Mouse (Mus musculus) activated CD4-positive, CD25-positive, alpha-beta regulatory T cell, adult 4 months (primary cell): ENCODE results near the gene Dpysl5. TPM values are rescaled to one million over a fixed set of nuclear protein-coding genes. Genes with fewer than 3 reads are reported as not detected.

Source experiments
- ATAC-seq: one replicate; pipeline ENCODE4 v1.8.0; 2017
- polyA plus RNA-seq, 2 experiments: library from polyadenylated mRNA; unstranded; fragments of 100-300 nt; shearing (Covaris generic); gene quantifications; one replicate each; pipeline ENCODE4 v1.2.1; 2017

Dpysl5 gene
- polyA plus RNA-seq, 2 experiments from 2014 or later, result not detected

DNA sequence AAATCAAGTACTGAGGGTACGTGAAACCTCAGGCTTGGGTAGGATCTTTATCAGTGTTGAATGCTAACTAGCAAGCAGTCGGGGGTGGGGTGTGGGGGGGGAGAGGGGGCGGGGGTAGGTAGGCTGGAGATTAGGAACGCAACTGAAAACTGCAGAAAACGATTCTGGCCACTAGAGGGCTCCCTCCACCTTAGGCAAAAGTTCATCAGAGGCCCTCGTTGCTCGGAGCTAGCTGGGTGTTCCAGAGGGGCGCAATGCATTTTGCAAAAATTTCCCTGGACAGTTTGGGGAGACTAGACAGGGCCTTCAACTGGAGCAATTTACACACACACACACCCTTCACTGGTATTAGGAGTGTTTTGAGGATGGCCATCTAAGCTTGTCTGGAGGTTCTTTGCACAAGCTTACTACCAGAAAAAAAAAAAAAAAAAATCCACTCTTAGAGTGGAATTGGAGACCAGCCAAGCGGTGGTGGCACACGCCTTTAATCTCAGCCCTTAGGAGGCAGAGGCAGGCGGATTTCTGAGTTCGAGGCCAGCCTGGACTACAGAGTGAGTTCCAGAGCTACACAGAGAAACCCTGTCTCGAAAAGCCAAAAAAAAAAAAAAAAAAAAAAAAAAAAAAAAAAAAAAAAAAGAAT lies 1.5 kb upstream of the Dpysl5 start:
- ATAC-seq, result peak; percentile 40

DNA sequence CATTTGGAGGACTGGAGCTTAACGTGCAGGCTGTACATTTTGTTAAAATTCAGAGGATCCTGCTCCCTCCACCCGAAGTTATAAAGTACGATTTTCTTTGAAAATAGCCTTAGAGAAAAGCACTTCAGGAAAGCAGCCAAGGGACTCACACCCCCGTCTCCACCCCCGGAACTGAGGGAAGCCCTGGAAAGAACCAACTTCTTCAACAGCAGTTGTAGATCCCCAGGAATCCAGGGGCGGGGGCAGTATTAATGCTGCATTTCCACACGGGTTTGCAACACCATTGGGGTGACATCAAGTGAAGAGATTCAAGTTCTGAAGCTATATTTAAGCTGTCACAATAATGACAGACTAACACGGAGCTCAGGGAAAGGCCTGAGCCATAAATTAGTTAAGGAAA lies 878 bp upstream of the Dpysl5 start:
- ATAC-seq, result no peak

DNA sequence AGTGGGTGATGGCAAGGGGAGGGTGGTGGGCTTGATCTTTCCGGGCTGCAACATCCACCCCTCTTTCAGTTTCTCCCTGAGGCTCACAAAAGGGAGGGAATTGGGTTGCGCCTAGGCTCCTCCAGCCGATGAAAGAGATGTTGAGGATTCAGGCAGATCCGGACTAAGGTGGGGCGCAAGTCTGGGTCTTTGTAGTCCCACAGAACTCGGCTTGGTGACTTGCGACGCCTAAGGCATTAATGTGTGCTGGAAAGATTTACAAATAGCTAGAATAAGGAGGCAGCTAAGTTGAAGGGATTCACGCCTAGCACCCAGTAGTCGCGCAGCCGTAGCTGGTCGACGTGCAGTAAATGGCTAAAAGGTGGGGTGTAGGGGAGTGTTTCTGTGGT lies 632 bp downstream of the Dpysl5 start:
- ATAC-seq, result no peak

DNA sequence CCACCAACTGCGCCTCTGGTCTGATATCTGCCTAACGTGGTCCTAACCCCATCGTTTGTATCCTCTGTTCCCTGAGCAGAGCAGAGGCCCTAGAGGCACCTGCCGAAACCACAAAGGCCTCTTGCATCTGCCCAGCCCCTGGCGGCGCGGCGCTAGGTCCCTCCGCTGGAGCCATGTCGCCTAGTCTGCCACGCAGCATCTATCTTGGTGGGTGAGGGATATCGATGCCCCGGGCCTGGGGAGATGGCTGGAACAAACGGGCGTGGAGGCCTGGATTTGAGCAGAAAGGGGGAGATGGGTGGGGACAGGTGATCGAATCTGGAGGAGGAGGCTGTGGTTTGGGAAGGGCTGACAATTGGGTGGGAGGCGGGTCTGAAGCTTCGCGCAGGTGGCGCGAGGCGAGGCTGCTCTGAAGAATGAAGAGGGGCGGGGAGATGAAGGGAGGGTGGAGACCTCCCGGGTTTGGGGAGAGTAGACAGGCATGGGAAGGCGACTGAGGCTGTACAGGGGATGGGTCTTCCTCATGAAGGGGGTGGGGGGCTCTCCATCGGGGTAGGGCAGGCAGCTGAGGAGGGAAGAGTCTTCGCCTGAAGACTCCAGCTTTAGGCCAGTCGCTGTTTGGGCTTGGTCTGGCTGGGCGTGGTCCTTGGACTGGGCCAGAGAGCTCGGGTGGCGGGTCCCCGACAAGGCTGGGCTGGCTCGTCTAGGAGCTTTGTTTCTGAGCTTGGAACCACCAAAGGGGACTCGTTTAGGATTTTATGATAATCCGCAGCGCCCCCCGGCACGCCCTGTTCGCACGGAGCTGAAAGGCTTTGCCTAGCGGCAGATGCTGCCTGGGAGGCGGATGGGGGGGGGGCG lies 1.3 kb downstream of the Dpysl5 start:
- ATAC-seq, result no peak

GRCm38 (mm10) chr5:30713299-30713675 lies 1.9 kb downstream of the Dpysl5 start:
- no peak for ATAC-seq

GRCm38 (mm10) chr5:30713691-30714090 lies 2.3 kb downstream of the Dpysl5 start:
- ATAC-seq, result no peak

- no peak for ATAC-seq
These were observed 4.9 kb downstream of the Dpysl5 start for GRCm38 (mm10) chr5:30716311-30716710.

DNA sequence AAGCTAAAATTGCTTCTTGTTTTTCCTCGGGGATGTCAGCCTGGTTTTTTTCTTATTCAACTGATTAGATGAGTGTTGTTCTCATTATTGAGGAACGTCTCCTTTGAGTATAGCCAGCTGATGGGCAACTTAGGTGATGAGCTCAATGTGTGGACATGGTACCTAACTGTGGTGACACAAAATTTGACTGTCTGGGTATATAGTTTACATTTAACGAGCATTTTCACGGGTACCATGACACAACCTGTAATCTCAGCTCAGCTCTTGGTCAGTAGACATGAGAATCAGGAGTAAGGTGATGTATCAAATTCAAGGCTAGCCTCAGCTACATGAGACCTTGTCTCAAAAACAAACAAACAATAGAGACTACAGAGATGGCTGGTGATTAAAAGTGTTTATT lies 6.1 kb downstream of the Dpysl5 start:
- ATAC-seq, result no peak

GRCm38 (mm10) chr5:30717991-30718703 lies 6.8 kb downstream of the Dpysl5 start:
- ATAC-seq, result no peak

DNA sequence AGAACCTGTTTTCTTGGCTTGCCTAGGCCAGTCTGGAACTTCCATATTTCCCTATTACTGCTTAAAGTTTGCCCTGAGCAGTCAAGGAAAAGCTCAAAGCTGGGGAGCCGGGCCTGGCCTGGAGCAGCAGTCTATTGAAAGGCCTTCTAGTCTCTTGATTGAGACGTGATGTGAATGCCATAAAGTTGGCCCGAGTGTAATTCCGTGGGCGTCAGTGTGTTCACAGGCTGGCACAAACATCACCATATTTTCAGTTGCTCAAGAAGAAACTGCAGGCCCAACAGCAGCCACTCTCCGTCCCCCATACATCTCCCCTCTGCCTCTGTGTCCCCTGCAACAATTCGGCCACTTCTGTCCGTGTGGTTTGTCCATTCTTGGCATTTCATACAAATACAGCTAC lies 10.6 kb downstream of the Dpysl5 start:
- ATAC-seq, result no peak

- no peak for ATAC-seq
These were observed 14.9 kb downstream of the Dpysl5 start for GRCm38 (mm10) chr5:30726151-30726693.

DNA sequence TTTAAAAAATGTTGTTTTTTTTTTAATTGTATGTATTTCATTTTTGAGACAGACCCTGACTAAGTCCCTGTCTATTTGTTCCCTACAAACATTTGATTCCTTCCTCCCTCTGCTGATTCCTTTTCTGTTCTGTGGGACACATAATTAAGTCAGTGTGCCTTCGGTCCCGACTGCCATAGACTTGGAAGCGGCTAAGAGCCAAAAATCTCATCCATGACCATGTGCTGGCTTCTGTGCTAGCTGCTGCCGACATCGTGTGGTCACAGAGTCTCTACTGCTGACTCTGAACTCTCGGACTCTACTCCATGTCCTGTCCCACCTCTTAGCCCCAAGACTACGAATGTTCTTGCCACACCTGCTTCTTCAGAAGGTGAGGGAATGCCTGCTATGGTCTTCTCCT lies 21.1 kb downstream of the Dpysl5 start:
- ATAC-seq, result no peak

DNA sequence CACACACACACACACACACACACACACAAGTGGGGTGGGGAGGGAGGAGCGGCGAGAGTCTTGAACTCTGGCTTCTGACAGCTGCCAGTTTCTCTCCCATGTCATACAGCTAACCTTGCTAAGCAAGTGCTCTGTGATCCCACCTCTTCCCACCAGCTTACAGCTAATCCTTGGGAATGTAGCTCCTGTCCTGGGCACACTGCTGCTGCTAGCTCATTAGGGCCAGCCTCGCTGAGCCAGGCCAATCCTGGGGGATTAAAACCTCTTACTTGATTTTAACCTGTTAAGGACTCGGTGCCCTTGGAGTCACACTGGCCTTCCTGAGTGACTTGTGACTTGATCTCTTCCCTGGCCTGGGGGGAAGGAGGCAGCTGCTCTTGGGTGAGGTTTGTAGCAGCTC lies 23.3 kb downstream of the Dpysl5 start:
- no peak for ATAC-seq

GRCm38 (mm10) chr5:30738127-30738828 lies 26.9 kb downstream of the Dpysl5 start:
- no peak for ATAC-seq

DNA sequence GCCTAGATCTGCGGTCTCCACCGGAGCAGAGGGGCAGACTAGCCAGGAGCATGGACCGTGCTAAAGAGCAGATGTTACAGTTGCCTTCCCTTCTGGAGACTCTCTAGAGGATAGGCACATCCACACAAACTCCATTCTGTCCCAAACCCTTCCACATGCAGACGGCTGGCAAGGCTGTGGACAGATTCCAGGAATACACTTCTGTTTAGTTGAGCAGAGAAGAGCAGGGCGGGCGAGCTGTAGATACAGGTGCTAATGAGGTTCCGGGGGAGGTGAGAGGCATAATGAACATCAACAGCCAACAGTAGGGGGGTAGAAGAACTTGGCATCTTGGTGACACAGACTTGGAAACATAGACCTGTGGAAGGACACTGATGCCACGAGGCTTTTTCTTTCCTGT lies 28.2 kb downstream of the Dpysl5 start:
- no peak for ATAC-seq

DNA sequence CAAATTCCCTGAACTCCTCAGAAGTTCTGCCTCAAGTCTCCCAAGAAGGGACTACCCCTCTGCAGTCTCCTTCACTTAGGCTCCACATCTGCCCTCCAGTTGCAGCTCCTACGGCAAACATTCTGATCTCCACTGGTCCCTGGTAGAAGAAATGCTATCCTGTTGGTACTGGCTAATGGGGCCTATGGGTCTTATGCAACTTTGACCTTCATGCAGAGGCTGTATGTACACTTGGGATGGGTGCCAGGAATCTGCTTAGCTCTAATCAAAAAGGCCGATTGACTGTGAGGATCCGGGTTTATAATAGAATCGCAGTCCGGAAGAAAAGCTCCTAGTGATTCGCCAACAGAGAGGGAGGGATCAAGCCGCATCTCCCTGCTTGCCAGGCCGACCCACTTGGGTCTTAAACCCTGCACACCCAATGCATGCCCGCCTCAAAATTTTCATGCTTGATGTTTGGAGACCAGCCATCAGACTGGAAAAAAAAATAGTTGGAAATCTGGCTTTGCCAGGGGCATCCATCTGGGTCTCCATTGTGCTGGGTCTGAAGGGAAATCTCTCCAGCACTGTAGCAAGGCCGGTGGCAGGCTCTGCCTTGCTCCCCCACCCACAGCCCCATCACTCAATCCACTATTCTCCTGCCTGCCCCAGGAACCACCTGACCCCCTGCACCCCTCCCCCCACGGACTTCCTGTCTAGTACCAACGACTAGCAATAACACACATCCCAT lies 38.4 kb downstream of the Dpysl5 start:
- ATAC-seq, result no peak

DNA sequence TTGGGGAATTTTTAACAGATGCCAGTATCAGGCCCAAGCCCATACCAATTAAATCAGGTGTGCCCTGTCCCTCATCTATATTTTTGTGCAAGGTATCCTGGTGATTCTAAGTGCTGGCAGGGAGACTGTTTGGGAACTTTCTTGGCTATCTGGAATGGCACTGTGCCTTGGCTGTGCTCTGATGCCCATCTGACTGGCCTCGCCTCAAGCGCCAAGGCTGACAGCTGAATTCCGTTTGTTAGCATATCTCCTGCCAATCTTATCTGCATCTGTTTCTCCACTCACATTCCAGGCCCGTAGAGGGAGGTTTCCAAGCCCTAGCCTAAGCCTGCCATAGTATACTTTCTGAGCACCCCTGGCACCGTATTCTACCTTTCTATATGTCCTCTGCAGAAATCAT lies 39.7 kb downstream of the Dpysl5 start:
- ATAC-seq, result no peak

DNA sequence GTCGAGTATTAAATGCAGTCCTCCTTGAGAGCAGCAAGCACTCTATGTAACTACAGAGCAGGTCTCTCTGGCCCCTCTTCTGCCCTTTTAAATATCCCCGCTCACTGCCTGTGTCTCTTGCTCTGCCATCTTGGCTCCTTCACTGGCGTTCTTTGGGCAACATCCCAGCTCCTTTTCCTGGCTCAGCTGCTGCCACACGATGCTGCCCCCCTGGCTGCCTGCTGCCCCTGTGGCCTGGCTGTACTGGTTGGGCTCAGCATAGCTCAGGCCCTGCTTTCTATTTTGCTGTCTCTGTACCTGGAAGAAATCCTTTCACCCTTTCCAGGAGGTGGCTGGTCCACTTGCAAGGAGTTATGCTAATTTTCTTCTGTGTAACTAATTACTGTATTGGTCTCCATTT lies 41.8 kb downstream of the Dpysl5 start:
- no peak for ATAC-seq

- ATAC-seq, result no peak
These were observed 43.9 kb downstream of the Dpysl5 start for GRCm38 (mm10) chr5:30755215-30755614.

DNA sequence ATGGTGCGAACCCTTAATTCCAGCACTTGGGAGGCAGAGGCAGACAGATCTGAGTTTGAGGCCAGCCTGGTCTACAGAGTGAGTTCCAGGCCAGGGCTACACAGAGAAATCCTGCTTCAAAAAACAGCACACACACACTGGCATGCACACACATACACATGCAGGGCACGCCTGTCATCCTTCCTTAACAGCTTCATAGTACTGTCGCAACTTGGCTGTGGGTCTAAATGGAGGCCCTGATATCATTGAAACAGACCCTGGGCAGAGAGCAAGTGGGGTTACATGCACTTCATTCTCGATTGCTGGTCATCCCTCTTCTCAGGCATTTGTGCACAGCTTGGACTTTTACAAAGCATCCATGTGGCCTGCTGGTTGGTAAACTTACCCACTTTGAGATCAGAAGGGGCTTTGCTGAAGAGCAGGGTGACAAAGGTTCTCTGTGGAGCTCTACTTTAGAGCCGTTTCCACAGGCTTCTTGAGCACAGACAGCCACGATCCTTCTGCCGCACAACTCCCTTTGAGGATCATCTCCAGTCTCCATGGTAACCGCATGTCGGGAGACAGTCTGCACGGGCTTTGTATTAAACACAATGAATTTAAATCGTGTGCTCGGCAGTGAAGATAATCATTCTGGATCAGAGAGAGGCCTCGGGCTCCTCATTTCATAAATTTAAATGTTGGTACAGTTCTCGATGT lies 51.6 kb downstream of the Dpysl5 start:
- no peak for ATAC-seq

GRCm38 (mm10) chr5:30763511-30763830 lies 52.1 kb downstream of the Dpysl5 start:
- ATAC-seq, result no peak
